Mouse (Mus musculus) hematopoietic stem cell, adult 5-6 weeks (primary cell): ENCODE results near the gene Gm10406. TPM values are rescaled to one million over a fixed set of nuclear protein-coding genes. Genes with fewer than 3 reads are reported as not detected.
"Not testable (repeated sequence)": the region's sequence is repeated elsewhere in the genome, so short reads cannot be mapped to it uniquely, and the experiment has no call there.

Source experiments
- ATAC-seq, 2 experiments: fragments of 125-278 bp in 1 of 2; replicated peaks in 1 of 2; 2 replicates each; pipeline ENCODE4 v1.8.0; 2016 to 2017; ENCODE audit warnings: inconsistent platforms in 2 of 2, mild to moderate bottlenecking in 2 of 2, moderate number of reproducible peaks in 2 of 2, low read depth in 1 of 2, moderate TSS enrichment in 1 of 2; ENCODE audit not compliant: low FRiP score in 2 of 2, poor library complexity in 2 of 2, severe bottlenecking in 2 of 2, insufficient read depth in 1 of 2, low TSS enrichment in 1 of 2
- total RNA-seq: library from RNA; stranded (forward); fragments of 172-1452, 232-1000 nt; gene quantifications from 2 replicates; pipeline ENCODE4 v1.2.3, GENCODE M21; 2017

Gm10406 gene
- 0.45 TPM in 1 of 2 replicates, not detected in the other for total RNA-seq

GRCm38 (mm10) chr14:7026781-7027749, at the start of gene Gm10406:
Gene Gm10406, minus strand, starts transcription at chr14:7027449.
- ATAC-seq = not testable (repeated sequence)

GRCm38 (mm10) chr14:7044870-7045269, 17.6 kb upstream of the Gm10406 start, which contains the start of gene Gm3685:
Gene Gm3685, minus strand, starts transcription at chr14:7044970.
- ATAC-seq = not testable (repeated sequence)

- ATAC-seq = not testable (repeated sequence)
Measured at GRCm38 (mm10) chr14:7026274-7026673, 975 bp downstream of the Gm10406 start.

GRCm38 (mm10) chr14:6973718-6974117, 53.5 kb downstream of the Gm10406 start, which contains the start of gene Gm6356:
Gene Gm6356, minus strand, starts transcription at chr14:6973818.
- ATAC-seq = not testable (repeated sequence)

Other genes starting within 250 kb of the Gm10406 start
- gene Gm3642, start 187.1 kb downstream of the Gm10406 start, total RNA-seq = not detected in 2 replicates
- 0.35 TPM in 1 of 2 replicates, not detected in the other for gene Gm3667, start 137.5 kb downstream of the Gm10406 start, total RNA-seq
- not detected in 2 replicates for gene Gm6356, start 53.6 kb downstream of the Gm10406 start, total RNA-seq
- gene Gm3685, start 17.5 kb upstream of the Gm10406 start, total RNA-seq = not detected in 2 replicates
- gene Gm3696, start 73.2 kb upstream of the Gm10406 start, total RNA-seq = 2.3 TPM in 1 of 2 replicates, not detected in the other
- gene Gm6676, start 98.0 kb upstream of the Gm10406 start, total RNA-seq = not detected in 2 replicates
- gene Gm3512, start 147.1 kb upstream of the Gm10406 start, total RNA-seq = 3.8 and 8.6 TPM in 2 replicates
- not detected in 2 replicates for gene Gm16434, start 167.1 kb upstream of the Gm10406 start, total RNA-seq
- not detected in 2 replicates for gene Gm3727, start 237.3 kb upstream of the Gm10406 start, total RNA-seq